Mouse (Mus musculus) liver, embryonic 14.5 days (tissue): Measurements from ENCODE around the gene Ppil1. TPM values are rescaled to one million over a fixed set of nuclear protein-coding genes. Genes with fewer than 3 reads are reported as not detected.

Experiments used
- ATAC-seq: fragments of 200-750 bp; cut with Nextera tagmentation; 2 replicates; pipeline ENCODE4 v1.8.0; 2017; ENCODE audit warnings: moderate number of reproducible peaks, mild to moderate bottlenecking, moderate library complexity; ENCODE audit not compliant: insufficient read depth
- DNase-seq, 3 experiments: peaks; one replicate each; pipeline ENCODE4 v3.0.0-alpha.2; 2012 to 2013; ENCODE audit warnings: low read depth in 3 of 3, low spot score in 3 of 3
- H3K27ac ChIP-seq: fragments of 300-500 bp; sonication (generic); 2 replicates; pipeline ENCODE4 v1.5.1; 2014; ENCODE audit warnings: moderate library complexity, mild to moderate bottlenecking, control low read depth, inconsistent platforms
- H3K27me3 ChIP-seq: fragments of 300-500 bp; sonication (generic); 2 replicates; pipeline ENCODE4 v1.6.1; 2014; ENCODE audit warnings: mild to moderate bottlenecking, low read length, moderate library complexity; ENCODE audit not compliant: control insufficient read depth, insufficient read depth
- H3K36me3 ChIP-seq: fragments of 300-500 bp; sonication (generic); replicated peaks from 2 replicates; pipeline ENCODE4 v1.6.1; 2014; ENCODE audit warnings: low read depth; ENCODE audit not compliant: control insufficient read depth, insufficient read depth
- H3K4me1 ChIP-seq, 2 experiments: fragments of 200-500 bp in 1 of 2; fragments of 300-500 bp in 1 of 2; sonication (generic) in 1 of 2; replicated peaks; 2 replicates each; pipeline ENCODE4 v1.6.1; 2012 to 2014; ENCODE audit warnings: antibody characterized with exemption in 1 of 2, inconsistent platforms in 1 of 2, low read length in 1 of 2; ENCODE audit not compliant: control insufficient read depth in 2 of 2, insufficient read depth in 2 of 2
- H3K4me2 ChIP-seq: fragments of 300-500 bp; sonication (generic); 2 replicates; pipeline ENCODE4 v1.6.1; 2014; ENCODE audit warnings: low read depth, mild to moderate bottlenecking, control low read depth, moderate library complexity
- H3K4me3 ChIP-seq, 2 experiments: fragments of 200-500 bp in 1 of 2; fragments of 300-500 bp in 1 of 2; sonication (generic) in 1 of 2; 2 replicates each; pipeline ENCODE4 v1.5.1; 2012 to 2014; ENCODE audit warnings: low read depth in 2 of 2, low read length in 2 of 2, mild to moderate bottlenecking in 2 of 2, control low read depth in 1 of 2, inconsistent platforms in 1 of 2, moderate library complexity in 1 of 2; ENCODE audit not compliant: insufficient read depth in 1 of 2
- H3K9ac ChIP-seq: fragments of 300-500 bp; sonication (generic); replicated peaks from 2 replicates; pipeline ENCODE4 v1.6.1; 2014; ENCODE audit warnings: mild to moderate bottlenecking, control low read depth, moderate library complexity
- H3K9me3 ChIP-seq: fragments of 300-500 bp; sonication (generic); 2 replicates; pipeline ENCODE4 v1.6.1; 2016; ENCODE audit warnings: low read length, mixed read lengths; ENCODE audit not compliant: control insufficient read depth
- CTCF ChIP-seq: IDR thresholded peaks from 2 replicates; pipeline ENCODE4 v1.5.1; 2016; ENCODE audit warnings: antibody characterized with exemption, low read depth, control low read depth
- EP300 ChIP-seq: IDR thresholded peaks from 2 replicates; pipeline ENCODE4 v1.6.1; 2016; ENCODE audit warnings: antibody characterized with exemption, low read depth
- WGBS: fragments of 180-500 bp; shearing (Covaris S2); extraction: QIAGEN DNeasy Blood & Tissue Kit; methylation state at CpG from one replicate; pipeline ENCODE4 v1.1.7; 2014; ENCODE audit not compliant: insufficient replicate concordance; 5-methylcytosine and 5-hydroxymethylcytosine counted together
- polyA plus RNA-seq, 2 experiments: library from polyadenylated mRNA; depleted of rRNA in 1 of 2; stranded (reverse) in 1 of 2; unstranded in 1 of 2; fragments of >200 nt; fragmentation: Nextera tagmentation in 1 of 2; extraction: Ambion mirVana in 1 of 2; gene quantifications; 2 replicates each; pipeline versions ENCODE4 v1.2.1 to v1.2.3; 2012 to 2014

Gene Ppil1
- polyA plus RNA-seq, 2 experiments: 46.2 to 84.7 TPM

DNA sequence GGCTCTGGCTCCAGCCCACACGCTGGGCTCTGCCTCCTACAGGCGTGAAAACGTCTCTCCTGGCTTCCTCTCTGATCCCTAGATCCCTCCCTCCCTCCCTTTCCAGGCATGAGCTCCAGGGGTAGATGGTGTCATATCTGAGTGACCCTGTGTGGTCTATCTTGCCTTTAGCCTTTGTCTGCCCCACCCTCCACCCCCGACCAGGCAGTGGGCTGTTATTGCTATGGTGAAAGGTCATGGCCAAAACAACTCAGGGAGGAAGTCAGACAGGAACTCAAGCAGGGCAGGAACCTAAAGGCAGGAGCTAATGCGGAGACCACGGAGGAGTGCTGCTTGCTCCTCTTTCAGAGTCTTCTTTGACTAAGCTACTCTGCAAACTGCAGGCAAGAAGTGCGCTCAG, 52.1 kb downstream of the Ppil1 start:
- Histone ChIP-seq H3K36me3 (no peaks in the 10 kb centered on the region), H3K27me3 (0 out of 2 replicates have a peak, but pooled peaks cover 2% of the 10 kb centered on the region), H3K4me3 (no peak overlapping the region), H3K27ac (no peak overlapping the region), H3K4me1 (0 out of 4 replicates have a peak, but pooled peaks cover 0 to 2% of the 10 kb centered on the region in 2 experiments), H3K9me3 (no peaks in the 10 kb centered on the region), H3K4me2 (no peak overlapping the region), H3K9ac (no peak overlapping the region)
- WGBS: 23% methylated on average over 7 of the region's 7 CpGs
- no peak for TF ChIP-seq EP300
- TF ChIP-seq CTCF: no peak
- DNase-seq (no peak), ATAC-seq (no peak)

DNA sequence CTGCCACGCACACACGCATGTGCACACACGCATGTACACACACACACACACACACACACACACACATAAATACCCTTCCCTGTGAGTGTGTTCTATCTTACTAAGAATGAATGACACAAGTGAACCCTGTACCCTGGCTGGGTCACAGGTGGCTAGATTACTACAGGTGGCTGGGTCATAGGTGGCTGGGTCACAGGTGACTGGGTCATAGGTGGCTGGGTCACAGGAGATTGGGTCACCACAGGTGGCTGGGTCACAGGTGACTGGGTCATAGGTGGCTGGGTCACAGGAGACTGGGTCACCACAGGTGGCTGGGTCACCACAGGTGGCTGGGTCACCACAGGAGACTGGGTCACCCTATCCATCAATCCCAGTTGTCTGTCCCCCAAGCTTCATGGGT, 53.9 kb downstream of the Ppil1 start:
- WGBS: 82% methylated on average over 3 of the region's 3 CpGs
- Histone ChIP-seq H3K9ac (no peak overlapping the region), H3K27ac (no peak overlapping the region), H3K27me3 (0 out of 2 replicates have a peak, but pooled peaks cover 2% of the 10 kb centered on the region), H3K4me2 (no peak overlapping the region), H3K36me3 (no peaks in the 10 kb centered on the region), H3K4me1 (no peaks in the 10 kb centered on the region), H3K4me3 (no peak overlapping the region), H3K9me3 (no peaks in the 10 kb centered on the region)
- no peak for ATAC-seq
- no peak for DNase-seq
- TF ChIP-seq EP300: no peak
- TF ChIP-seq CTCF: no peak

GRCm38 (mm10) chr17:29206052-29206451, 57.9 kb downstream of the Ppil1 start:
- H3K36me3 ChIP-seq: no peaks in the 10 kb centered on the region
- no peaks in the 10 kb centered on the region for H3K9me3 ChIP-seq
- no peaks in the 10 kb centered on the region for H3K27me3 ChIP-seq
- no peak overlapping the region for H3K27ac ChIP-seq
- H3K4me1 ChIP-seq: no peaks in the 10 kb centered on the region
- DNase-seq (no peak), ATAC-seq (no peak)
- H3K9ac ChIP-seq: no peak overlapping the region
- no peak overlapping the region for H3K4me3 ChIP-seq
- no peak overlapping the region for H3K4me2 ChIP-seq
- TF ChIP-seq EP300: no peak
- TF ChIP-seq CTCF: no peak
- 70% methylated on average over 7 of the region's 7 CpGs for WGBS

DNA sequence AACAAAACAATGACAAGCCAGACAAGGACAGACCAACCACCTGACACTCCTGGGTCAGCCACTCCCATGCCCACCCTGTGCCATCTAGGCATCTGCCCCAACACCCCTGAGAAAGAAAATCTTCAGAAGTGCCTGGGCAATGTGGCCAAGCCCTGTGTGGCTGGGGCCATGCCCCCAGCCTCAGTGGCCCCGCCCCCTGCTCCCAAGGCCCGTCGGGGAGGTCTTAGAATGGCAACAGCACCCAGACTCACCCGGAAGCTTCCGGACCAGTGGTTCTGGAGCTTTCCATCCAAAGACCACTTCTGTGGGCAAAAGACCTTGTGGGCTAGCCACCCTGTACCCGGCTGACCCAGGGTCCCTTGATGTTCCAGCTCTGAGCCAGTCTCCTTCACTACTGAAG, 61.4 kb downstream of the Ppil1 start:
- TF ChIP-seq CTCF (no peak), EP300 (no peak)
- H3K27me3 ChIP-seq: no peaks in the 10 kb centered on the region
- H3K36me3 ChIP-seq: no peaks in the 10 kb centered on the region
- H3K27ac ChIP-seq: no peak overlapping the region
- H3K4me2 ChIP-seq: no peak overlapping the region
- no peaks in the 10 kb centered on the region for H3K9me3 ChIP-seq
- 62% methylated on average over 6 of the region's 6 CpGs for WGBS
- ATAC-seq (no peak), DNase-seq (no peak)
- no peak overlapping the region for H3K9ac ChIP-seq
- H3K4me1 ChIP-seq: no peaks in the 10 kb centered on the region
- H3K4me3 ChIP-seq: no peak overlapping the region

Other genes with a start within 250 kb of the Ppil1 start
- gene Srsf3, start 231.6 kb downstream of the Ppil1 start, polyA plus RNA-seq (2012; rRNA removed): 91.1 and 123 TPM in 2 replicates
- gene Srsf3, start 231.6 kb downstream of the Ppil1 start, polyA plus RNA-seq (2014; fragmentation: Nextera tagmentation; extraction: Ambion mirVana): 269 and 272 TPM in 2 replicates
- gene Cdkn1a, start 173.2 kb downstream of the Ppil1 start, polyA plus RNA-seq (2012; rRNA removed): 2.6 and 3.0 TPM in 2 replicates
- 6.5 and 7.0 TPM in 2 replicates for gene Cdkn1a, start 173.2 kb downstream of the Ppil1 start, polyA plus RNA-seq (2014; fragmentation: Nextera tagmentation; extraction: Ambion mirVana)
- 11.5 and 12.8 TPM in 2 replicates for gene Rab44, start 150.0 kb downstream of the Ppil1 start, polyA plus RNA-seq (2012; rRNA removed)
- 3.7 and 4.1 TPM in 2 replicates for gene Rab44, start 150.0 kb downstream of the Ppil1 start, polyA plus RNA-seq (2014; fragmentation: Nextera tagmentation; extraction: Ambion mirVana)
- 0.06 and 0.12 TPM in 2 replicates for gene Cpne5, start 26.0 kb downstream of the Ppil1 start, polyA plus RNA-seq (2012; rRNA removed)
- 0.16 and 0.28 TPM in 2 replicates for gene Cpne5, start 26.0 kb downstream of the Ppil1 start, polyA plus RNA-seq (2014; fragmentation: Nextera tagmentation; extraction: Ambion mirVana)
- 26.1 and 27.4 TPM in 2 replicates for gene BC004004, start 4.6 kb upstream of the Ppil1 start, polyA plus RNA-seq (2012; rRNA removed)
- 57.7 and 58.1 TPM in 2 replicates for gene BC004004, start 4.6 kb upstream of the Ppil1 start, polyA plus RNA-seq (2014; fragmentation: Nextera tagmentation; extraction: Ambion mirVana)
- 0.90 and 0.97 TPM in 2 replicates for gene Pi16, start 53.5 kb upstream of the Ppil1 start, polyA plus RNA-seq (2012; rRNA removed)
- 0.39 and 0.52 TPM in 2 replicates for gene Pi16, start 53.5 kb upstream of the Ppil1 start, polyA plus RNA-seq (2014; fragmentation: Nextera tagmentation; extraction: Ambion mirVana)
- 61.1 and 69.0 TPM in 2 replicates for gene Mtch1, start 83.7 kb upstream of the Ppil1 start, polyA plus RNA-seq (2012; rRNA removed)
- gene Mtch1, start 83.7 kb upstream of the Ppil1 start, polyA plus RNA-seq (2014; fragmentation: Nextera tagmentation; extraction: Ambion mirVana): 54.3 and 64.3 TPM in 2 replicates
- gene Fgd2, start 96.7 kb upstream of the Ppil1 start, polyA plus RNA-seq (2012; rRNA removed): 8.5 and 8.6 TPM in 2 replicates
- gene Fgd2, start 96.7 kb upstream of the Ppil1 start, polyA plus RNA-seq (2014; fragmentation: Nextera tagmentation; extraction: Ambion mirVana): 3.8 and 4.0 TPM in 2 replicates
- gene Pim1, start 226.6 kb upstream of the Ppil1 start, polyA plus RNA-seq (2012; rRNA removed): 61.4 and 64.5 TPM in 2 replicates
- gene Pim1, start 226.6 kb upstream of the Ppil1 start, polyA plus RNA-seq (2014; fragmentation: Nextera tagmentation; extraction: Ambion mirVana): 60.4 and 69.9 TPM in 2 replicates